Mouse (Mus musculus) bone marrow macrophage, adult 2 months (primary cell): Measurements from ENCODE around the gene Exoc6b. TPM values are rescaled to one million over a fixed set of nuclear protein-coding genes. Genes with fewer than 3 reads are reported as not detected.

Experiments
- H3K27ac ChIP-seq: 2 replicates; pipeline ENCODE4 v1.5.1; 2012; ENCODE audit warnings: low read depth, low read length; ENCODE audit not compliant: insufficient read depth
- H3K4me1 ChIP-seq: 2 replicates; pipeline ENCODE4 v1.6.1; 2012; ENCODE audit warnings: low read length; ENCODE audit not compliant: control insufficient read depth, insufficient read depth
- H3K4me3 ChIP-seq: 2 replicates; pipeline ENCODE4 v1.5.1; 2012; ENCODE audit warnings: mild to moderate bottlenecking, low read length, moderate library complexity; ENCODE audit not compliant: insufficient read depth
- CTCF ChIP-seq: IDR thresholded peaks from 2 replicates; pipeline ENCODE4 v1.5.1; 2012; ENCODE audit warnings: low read depth, mild to moderate bottlenecking, low read length, moderate library complexity
- POLR2A ChIP-seq: IDR thresholded peaks from 2 replicates; pipeline ENCODE4 v1.6.1; 2012; ENCODE audit warnings: mild to moderate bottlenecking, low read depth, low read length, borderline replicate concordance
- polyA plus RNA-seq: library from polyadenylated mRNA; stranded (reverse); fragments of >200 nt; gene quantifications from 2 replicates; pipeline ENCODE4 v1.2.4, GENCODE M21; 2012; ENCODE audit not compliant: missing spikeins, insufficient read depth, insufficient read length

Exoc6b gene
- polyA plus RNA-seq, 1 experiment = 18.8 TPM

DNA sequence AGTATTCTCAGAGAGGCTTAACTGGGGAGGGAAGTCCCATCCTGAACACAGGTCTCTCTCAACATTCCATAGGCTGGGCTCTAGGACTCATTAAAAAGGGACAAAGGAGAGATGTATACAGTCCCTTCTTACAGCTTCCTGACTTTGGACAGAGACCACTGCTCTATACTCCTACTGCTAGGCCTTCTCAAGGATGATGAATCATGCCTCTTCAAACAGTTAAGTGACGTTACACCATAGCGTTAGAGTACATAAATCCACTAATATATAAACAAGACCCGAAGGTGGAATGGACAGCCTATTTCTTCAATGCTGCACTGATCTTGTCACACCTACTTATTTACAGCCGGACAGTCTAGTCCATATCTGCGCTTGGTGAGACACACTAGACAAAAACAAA, 369.7 kb downstream of the Exoc6b start:
- no peak overlapping the region for H3K4me3 ChIP-seq
- TF ChIP-seq CTCF (no peak), POLR2A (no peak)
- H3K27ac ChIP-seq = no peak overlapping the region
- no peaks in the 10 kb centered on the region for H3K4me1 ChIP-seq

DNA sequence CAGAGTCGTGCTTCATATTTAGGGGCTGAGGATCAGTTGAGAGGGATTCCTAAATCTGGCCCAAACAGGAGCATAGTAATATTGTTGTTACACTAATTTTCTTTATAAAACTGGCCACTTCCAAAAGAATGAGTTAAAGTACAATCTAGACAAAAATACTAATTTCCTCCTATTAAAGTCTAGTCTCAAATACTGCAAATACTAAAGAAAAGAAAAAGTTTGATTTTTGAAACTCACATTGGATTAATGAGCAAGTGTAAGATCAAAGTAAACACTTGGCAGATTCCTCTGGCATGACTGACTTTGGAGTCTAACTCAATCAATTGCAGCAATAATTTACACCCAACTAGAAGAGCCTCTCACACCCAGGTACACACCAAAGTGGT, 371.0 kb downstream of the Exoc6b start:
- Histone ChIP-seq H3K27ac (no peak overlapping the region), H3K4me1 (no peaks in the 10 kb centered on the region), H3K4me3 (no peak overlapping the region)
- TF ChIP-seq POLR2A (no peak), CTCF (no peak)

DNA sequence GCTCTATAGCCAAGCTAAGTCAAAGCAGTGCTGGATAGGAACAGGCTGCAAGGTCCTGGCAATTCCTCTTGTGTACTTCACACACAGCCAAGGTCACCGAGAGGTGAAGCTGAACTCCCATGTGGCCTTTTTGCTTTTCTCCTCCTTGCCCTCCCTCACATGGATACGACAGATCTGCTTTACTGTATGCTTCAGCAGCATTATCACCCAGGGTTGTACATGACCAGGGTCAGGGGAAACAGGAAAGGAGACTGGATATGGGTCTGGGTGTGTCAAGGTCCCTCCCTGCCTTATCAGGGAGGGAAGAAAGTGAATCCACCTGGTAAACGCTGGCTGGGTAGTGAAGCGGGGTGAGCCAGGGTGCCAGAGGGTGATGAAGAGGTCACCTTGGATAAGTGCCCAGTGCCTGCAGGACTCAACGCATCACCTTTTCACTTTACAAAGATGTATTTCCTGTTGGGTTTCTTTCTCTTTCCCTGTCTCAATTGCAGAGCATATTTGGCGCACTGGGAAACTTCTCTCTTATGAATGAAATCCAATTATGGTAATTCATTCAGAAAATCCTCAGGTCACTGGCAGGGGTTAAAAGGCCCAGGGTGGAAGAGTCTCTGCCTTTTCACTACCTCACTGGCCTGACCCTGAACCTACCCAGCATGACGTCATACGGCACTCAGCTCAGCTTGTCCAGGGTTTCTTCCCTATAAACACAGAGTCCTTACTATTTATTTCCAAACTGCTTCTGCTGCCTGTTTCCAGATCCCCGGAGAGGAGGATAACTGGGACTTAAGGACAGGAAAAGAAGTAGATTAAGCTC, 371.6 kb downstream of the Exoc6b start:
- Histone ChIP-seq H3K4me1 (no peaks in the 10 kb centered on the region), H3K4me3 (no peak overlapping the region), H3K27ac (no peak overlapping the region)
- no peak for TF ChIP-seq POLR2A
- TF ChIP-seq CTCF = no peak

DNA sequence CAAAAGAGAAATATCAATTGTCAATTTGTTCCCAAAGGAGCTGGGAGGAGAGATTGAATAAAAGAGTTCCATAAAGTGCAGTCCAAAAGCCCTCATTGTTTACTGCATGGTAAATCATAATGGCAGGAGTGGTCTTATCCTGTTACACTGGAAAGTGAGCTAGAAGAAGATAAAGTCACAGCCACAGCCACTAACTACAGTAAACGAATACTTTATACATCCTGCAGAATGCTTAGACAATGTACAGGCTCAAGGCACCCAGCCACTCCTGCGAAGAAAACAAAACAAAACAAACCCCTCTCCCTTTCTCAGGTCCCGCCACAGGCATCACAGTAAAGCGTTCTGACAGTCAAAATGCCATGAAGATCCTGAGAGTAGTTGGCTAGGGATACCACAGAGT, 375.5 kb downstream of the Exoc6b start:
- Histone ChIP-seq H3K4me3 (no peak overlapping the region), H3K27ac (no peak overlapping the region), H3K4me1 (no peaks in the 10 kb centered on the region)
- TF ChIP-seq CTCF (no peak), POLR2A (no peak)

DNA sequence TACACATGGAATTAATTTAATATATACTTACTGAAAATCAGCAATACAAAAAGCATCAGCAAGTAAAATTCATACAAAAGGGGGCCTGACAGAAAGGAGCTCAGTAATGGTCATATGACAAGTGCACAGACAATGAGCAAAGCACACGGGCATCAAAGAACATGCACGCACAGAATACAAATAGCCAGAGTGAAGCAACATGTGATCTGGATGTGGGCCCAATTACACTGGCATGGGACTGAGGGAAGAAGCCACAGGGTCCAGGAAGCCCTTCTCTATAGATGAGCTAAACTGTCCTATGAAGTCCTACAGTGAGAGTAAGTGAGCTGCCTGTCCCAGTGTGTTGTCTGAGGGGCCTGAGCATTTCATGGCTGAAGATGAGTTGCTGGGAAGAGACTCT, 376.1 kb downstream of the Exoc6b start:
- TF ChIP-seq CTCF (no peak), POLR2A (no peak)
- Histone ChIP-seq H3K27ac (no peak overlapping the region), H3K4me1 (no peaks in the 10 kb centered on the region), H3K4me3 (no peak overlapping the region)

DNA sequence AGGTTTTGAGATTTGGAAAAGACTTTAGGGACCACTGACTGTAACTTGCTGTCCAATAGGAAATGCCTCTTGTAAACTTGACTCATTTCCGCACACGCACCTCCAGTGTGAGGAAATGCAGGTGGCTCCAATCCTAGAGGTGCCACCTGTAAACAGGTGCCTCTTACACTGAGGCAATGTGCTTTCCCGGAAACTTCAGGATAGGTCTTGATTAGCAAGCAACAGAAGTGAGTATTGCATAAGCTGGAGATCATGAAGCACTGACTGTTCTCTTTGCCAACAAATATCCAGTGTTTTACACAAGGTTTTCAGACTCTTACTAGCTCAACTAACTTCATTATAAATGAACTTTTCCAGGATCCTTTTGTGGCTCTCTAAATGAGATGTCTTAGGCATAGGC, 377.4 kb downstream of the Exoc6b start:
- Histone ChIP-seq H3K27ac (no peak overlapping the region), H3K4me3 (no peak overlapping the region)
- no peak for TF ChIP-seq CTCF
- no peak for TF ChIP-seq POLR2A

DNA sequence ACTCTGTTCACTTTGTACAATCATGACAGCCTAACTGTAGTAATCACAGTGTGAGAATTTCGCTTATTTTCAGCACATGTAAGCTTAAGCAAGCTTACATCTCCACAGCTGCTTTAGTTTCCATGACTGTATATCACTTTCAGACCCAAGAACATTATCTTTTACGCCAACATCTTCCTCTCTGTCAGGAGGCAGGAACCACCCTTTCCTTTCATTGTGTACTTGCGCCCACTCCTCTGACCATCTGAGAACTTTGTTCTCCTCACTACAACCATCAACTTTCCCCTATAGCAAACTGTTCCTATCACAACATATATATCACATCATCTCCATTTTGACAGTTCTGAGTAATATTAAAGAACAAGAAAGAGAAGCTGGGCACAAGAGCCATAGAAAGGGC, 391.5 kb downstream of the Exoc6b start:
- Histone ChIP-seq H3K27ac (no peak overlapping the region), H3K4me3 (no peak overlapping the region), H3K4me1 (no peaks in the 10 kb centered on the region)
- no peak for TF ChIP-seq POLR2A
- no peak for TF ChIP-seq CTCF

More for the DNA sequence above, 377.4 kb downstream of the Exoc6b start:
- no peaks in the 10 kb centered on the region for H3K4me1 ChIP-seq

DNA sequence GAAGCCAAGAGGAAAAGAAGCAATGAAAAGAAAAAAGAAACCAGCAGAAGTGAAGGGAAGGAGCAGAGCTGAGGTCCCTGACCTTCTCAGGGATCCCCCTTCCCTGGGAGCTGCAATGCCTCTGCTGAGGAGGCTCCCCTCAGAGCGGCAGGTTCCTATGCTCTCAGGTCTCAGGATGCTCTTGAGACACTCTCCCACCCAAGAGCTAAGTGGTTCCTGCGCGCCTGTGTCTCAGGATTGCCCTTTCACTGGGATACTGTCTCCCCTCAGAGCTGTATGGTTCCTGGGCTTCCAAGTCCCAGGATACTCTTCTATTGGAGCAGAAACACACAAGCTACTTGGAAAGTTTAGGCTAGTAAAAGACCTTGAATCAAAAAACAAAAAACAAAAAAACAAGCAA, 394.4 kb downstream of the Exoc6b start:
- Histone ChIP-seq H3K4me1 (no peaks in the 10 kb centered on the region), H3K4me3 (no peak overlapping the region), H3K27ac (no peak overlapping the region)
- TF ChIP-seq POLR2A (no peak), CTCF (no peak)

DNA sequence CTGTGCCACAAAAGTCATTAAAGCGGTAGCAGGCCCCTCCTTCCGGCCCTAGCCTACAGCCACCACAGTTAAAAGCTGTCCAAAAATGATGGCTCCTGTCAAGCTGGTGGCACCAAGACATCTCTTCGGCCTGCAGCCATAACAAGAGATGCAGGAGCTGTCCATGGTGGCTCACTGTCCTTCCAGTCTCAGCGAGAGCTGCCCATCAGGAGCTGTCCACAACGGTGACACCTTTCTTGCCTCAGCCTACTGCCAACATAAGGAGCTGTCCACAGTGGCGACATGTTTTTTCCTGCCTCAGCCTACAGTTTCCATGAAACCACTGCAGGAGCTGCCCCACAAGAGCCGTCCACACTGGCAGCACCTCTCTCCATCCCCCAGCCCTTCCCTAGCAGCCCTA, 395.2 kb downstream of the Exoc6b start:
- TF ChIP-seq POLR2A (no peak), CTCF (no peak)
- Histone ChIP-seq H3K27ac (no peak overlapping the region), H3K4me3 (no peak overlapping the region), H3K4me1 (no peaks in the 10 kb centered on the region)

DNA sequence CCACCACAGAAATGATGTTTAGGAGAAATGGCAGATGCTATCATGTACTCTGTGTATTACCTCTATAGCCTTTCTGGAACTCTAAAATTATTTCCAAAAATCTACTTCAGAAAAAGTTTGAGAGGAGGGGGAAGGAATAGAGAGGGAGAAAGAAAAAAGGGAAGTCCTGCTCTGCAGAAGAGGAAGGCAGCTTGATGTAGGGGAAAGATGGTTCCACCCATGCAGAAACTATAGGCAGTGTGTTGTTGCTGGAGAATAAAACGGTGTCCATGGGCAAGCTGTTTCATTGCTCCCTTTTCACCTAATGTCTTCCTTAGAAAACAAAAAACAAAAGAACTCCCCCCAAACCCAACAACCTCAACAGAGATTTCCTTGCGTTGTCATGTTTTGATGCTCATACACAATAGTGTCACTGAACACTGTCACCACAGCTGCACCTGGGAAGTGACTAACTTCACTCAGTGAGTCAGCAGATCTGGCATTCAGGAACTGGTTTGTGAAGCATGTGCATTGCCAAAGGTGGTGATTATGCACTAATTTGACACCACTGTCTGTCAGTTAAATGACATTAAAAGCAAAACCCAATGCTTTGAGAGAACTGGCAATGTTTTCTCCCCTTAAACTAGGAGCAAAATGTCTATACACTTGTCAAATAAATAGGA, 407.7 kb downstream of the Exoc6b start:
- H3K27ac ChIP-seq = peak overlapping the region; percentile 88
- TF ChIP-seq POLR2A = no peak
- no peak for TF ChIP-seq CTCF
- peaks cover 15% of the 10 kb centered on the region for H3K4me1 ChIP-seq
- H3K4me3 ChIP-seq = peak overlapping the region; percentile 1; the same call in 1 of the 2 replicates
